Mouse (Mus musculus): Measurements from ENCODE around the gene Top1. TPM values are rescaled to one million over a fixed set of nuclear protein-coding genes. Genes with fewer than 3 reads are reported as not detected.

The Top1 gene
- polyA plus RNA-seq, 1 experiment, result 7.2 TPM

- no peak for DNase-seq (ENCODE audit: low read depth)
Observed at GRCm38 (mm10) chr2:160741580-160741979, 95.9 kb downstream of the Top1 start.

GRCm38 (mm10) chr2:160742161-160742609 lies 96.5 kb downstream of the Top1 start:
- DNase-seq (ENCODE audit: low read depth), result no peak

GRCm38 (mm10) chr2:160744040-160744822 lies 98.5 kb downstream of the Top1 start:
- DNase-seq (ENCODE audit: low read depth), result no peak

GRCm38 (mm10) chr2:160744823-160745210 lies 99.1 kb downstream of the Top1 start:
- no peak for DNase-seq (ENCODE audit: low read depth)

GRCm38 (mm10) chr2:160745497-160745896 lies 99.8 kb downstream of the Top1 start:
- no peak for DNase-seq (ENCODE audit: low read depth)

- DNase-seq (ENCODE audit: low read depth), result no peak
Observed at GRCm38 (mm10) chr2:160746637-160747036, 100.9 kb downstream of the Top1 start.

GRCm38 (mm10) chr2:160747075-160747474 lies 101.4 kb downstream of the Top1 start:
- DNase-seq (ENCODE audit: low read depth), result peak; percentile 75

GRCm38 (mm10) chr2:160756583-160757203 lies 111.0 kb downstream of the Top1 start:
- DNase-seq (ENCODE audit: low read depth), result no peak

GRCm38 (mm10) chr2:160760433-160761184 lies 114.9 kb downstream of the Top1 start:
- no peak for DNase-seq (ENCODE audit: low read depth)

- no peak for DNase-seq (ENCODE audit: low read depth)
Observed at GRCm38 (mm10) chr2:160763816-160764215, 118.1 kb downstream of the Top1 start.

GRCm38 (mm10) chr2:160764386-160764785 lies 118.7 kb downstream of the Top1 start:
- DNase-seq (ENCODE audit: low read depth), result no peak

GRCm38 (mm10) chr2:160765096-160765495 lies 119.4 kb downstream of the Top1 start:
- DNase-seq (ENCODE audit: low read depth), result no peak

GRCm38 (mm10) chr2:160766371-160766771 lies 120.7 kb downstream of the Top1 start:
- no peak for DNase-seq (ENCODE audit: low read depth)

- no peak for DNase-seq (ENCODE audit: low read depth)
Observed at GRCm38 (mm10) chr2:160767201-160767600, 121.5 kb downstream of the Top1 start.

GRCm38 (mm10) chr2:160768097-160768695 lies 122.5 kb downstream of the Top1 start:
- no peak for DNase-seq (ENCODE audit: low read depth)

GRCm38 (mm10) chr2:160768997-160769396 lies 123.3 kb downstream of the Top1 start:
- DNase-seq (ENCODE audit: low read depth), result no peak

GRCm38 (mm10) chr2:160770409-160770808 lies 124.7 kb downstream of the Top1 start:
- DNase-seq (ENCODE audit: low read depth), result no peak

GRCm38 (mm10) chr2:160770871-160771270 lies 125.2 kb downstream of the Top1 start:
- DNase-seq (ENCODE audit: low read depth), result no peak

- no peak for DNase-seq (ENCODE audit: low read depth)
Observed at GRCm38 (mm10) chr2:160771325-160772276, 125.9 kb downstream of the Top1 start.

All from gonadal fat pad, adult 2 months (tissue).